Mouse (Mus musculus) forebrain, embryonic 15.5 days (tissue): ENCODE data around the gene Fars2. TPM values are rescaled to one million over a fixed set of nuclear protein-coding genes. Genes with fewer than 3 reads are reported as not detected.

ENCODE experiments used
- ATAC-seq: fragments of 200-750 bp; cut with Nextera tagmentation; replicated peaks from 2 replicates; pipeline ENCODE4 v1.8.0; 2017; ENCODE audit warnings: mild to moderate bottlenecking, moderate TSS enrichment, moderate library complexity
- H3K27ac ChIP-seq: fragments of 300-500 bp; sonication (generic); replicated peaks from 2 replicates; pipeline ENCODE4 v1.5.1; 2015; ENCODE audit warnings: mild to moderate bottlenecking, inconsistent platforms
- H3K27me3 ChIP-seq: fragments of 300-500 bp; sonication (generic); 2 replicates; pipeline ENCODE4 v1.6.1; 2015; ENCODE audit warnings: inconsistent platforms
- H3K36me3 ChIP-seq: fragments of 300-500 bp; sonication (generic); 2 replicates; pipeline ENCODE4 v1.6.1; 2015; ENCODE audit warnings: mild to moderate bottlenecking, inconsistent platforms
- H3K4me1 ChIP-seq: fragments of 300-500 bp; sonication (generic); 2 replicates; pipeline ENCODE4 v1.6.1; 2015; ENCODE audit warnings: inconsistent platforms
- H3K4me2 ChIP-seq: fragments of 300-500 bp; sonication (generic); replicated peaks from 2 replicates; pipeline ENCODE4 v1.6.1; 2015; ENCODE audit warnings: mild to moderate bottlenecking, inconsistent platforms
- H3K4me3 ChIP-seq: fragments of 300-500 bp; sonication (generic); 2 replicates; pipeline ENCODE4 v1.5.1; 2015; ENCODE audit warnings: mild to moderate bottlenecking, inconsistent platforms
- H3K9ac ChIP-seq: fragments of 300-500 bp; sonication (generic); replicated peaks from 2 replicates; pipeline ENCODE4 v1.6.1; 2015; ENCODE audit warnings: mild to moderate bottlenecking, inconsistent platforms
- H3K9me3 ChIP-seq: fragments of 300-500 bp; sonication (generic); 2 replicates; pipeline ENCODE4 v1.6.1; 2016; ENCODE audit warnings: inconsistent platforms
- WGBS: fragments of 180-500 bp; shearing (Covaris S2); methylation state at CpG from one replicate; pipeline ENCODE4 v1.1.7; 2015; ENCODE audit warnings: mixed read lengths; 5-methylcytosine and 5-hydroxymethylcytosine counted together
- polyA plus RNA-seq: library from polyadenylated mRNA; unstranded; fragments of >200 nt; fragmentation: Nextera tagmentation; extraction: Ambion mirVana; gene quantifications from 2 replicates; pipeline ENCODE4 v1.2.1, GENCODE M21; 2015

Gene Fars2
- polyA plus RNA-seq, 1 experiment from 2014 or later: 36.5 TPM

- Histone ChIP-seq H3K4me3 (no peak overlapping the region; the same call in 1 of the 2 replicates), H3K4me2 (peak overlapping the region; percentile 25)
- 9% methylated on average over 9 of the region's 9 CpGs for WGBS
Measured at GRCm38 (mm10) chr13:36518144-36518571, 400.9 kb downstream of the Fars2 start.

GRCm38 (mm10) chr13:36527761-36528160, 410.5 kb downstream of the Fars2 start:
- Histone ChIP-seq H3K4me3 (no peak overlapping the region), H3K27me3 (no peaks in the 10 kb centered on the region), H3K27ac (no peak overlapping the region), H3K9ac (no peak overlapping the region), H3K9me3 (no peaks in the 10 kb centered on the region), H3K36me3 (no peaks in the 10 kb centered on the region), H3K4me2 (no peak overlapping the region), H3K4me1 (no peaks in the 10 kb centered on the region)
- ATAC-seq: no peak
- 94% methylated on average over 4 of the region's 4 CpGs for WGBS

More at GRCm38 (mm10) chr13:36518144-36518571, 400.9 kb downstream of the Fars2 start:
- Histone ChIP-seq H3K27me3 (no peaks in the 10 kb centered on the region), H3K9ac (no peak overlapping the region), H3K9me3 (no peaks in the 10 kb centered on the region), H3K4me1 (peaks cover 15% of the 10 kb centered on the region), H3K27ac (peak overlapping the region; percentile 58), H3K36me3 (no peaks in the 10 kb centered on the region)
- ATAC-seq: peak; percentile 89

- Histone ChIP-seq H3K4me3 (no peak overlapping the region), H3K27me3 (no peaks in the 10 kb centered on the region), H3K36me3 (no peaks in the 10 kb centered on the region), H3K9me3 (no peaks in the 10 kb centered on the region), H3K27ac (no peak overlapping the region), H3K9ac (no peak overlapping the region), H3K4me1 (no peaks in the 10 kb centered on the region), H3K4me2 (no peak overlapping the region)
- ATAC-seq: no peak
- 71% methylated on average over 8 of the region's 8 CpGs for WGBS
Measured at GRCm38 (mm10) chr13:36528223-36528895, 411.1 kb downstream of the Fars2 start.

- Histone ChIP-seq H3K27ac (no peak overlapping the region), H3K4me1 (peaks cover 9% of the 10 kb centered on the region), H3K9me3 (no peaks in the 10 kb centered on the region), H3K4me3 (no peak overlapping the region), H3K27me3 (no peaks in the 10 kb centered on the region), H3K36me3 (no peaks in the 10 kb centered on the region), H3K4me2 (no peak overlapping the region), H3K9ac (no peak overlapping the region)
- ATAC-seq: no peak
- 91% methylated on average over 5 of the region's 5 CpGs for WGBS
Measured at GRCm38 (mm10) chr13:36529467-36530039, 412.3 kb downstream of the Fars2 start.

GRCm38 (mm10) chr13:36530852-36531251, 413.6 kb downstream of the Fars2 start:
- H3K27me3 ChIP-seq: no peaks in the 10 kb centered on the region
- H3K4me2 ChIP-seq: no peak overlapping the region
- WGBS: 100% methylated on average over 1 of the region's 1 CpGs
- no peak for ATAC-seq
- H3K27ac ChIP-seq: no peak overlapping the region
- H3K9ac ChIP-seq: no peak overlapping the region
- peaks cover 9% of the 10 kb centered on the region for H3K4me1 ChIP-seq
- H3K36me3 ChIP-seq: no peaks in the 10 kb centered on the region
- H3K9me3 ChIP-seq: no peaks in the 10 kb centered on the region
- H3K4me3 ChIP-seq: no peak overlapping the region

- Histone ChIP-seq H3K9ac (no peak overlapping the region), H3K36me3 (no peaks in the 10 kb centered on the region), H3K4me2 (no peak overlapping the region), H3K27me3 (no peaks in the 10 kb centered on the region), H3K4me1 (peaks cover 9% of the 10 kb centered on the region), H3K27ac (no peak overlapping the region), H3K4me3 (no peak overlapping the region), H3K9me3 (no peaks in the 10 kb centered on the region)
- ATAC-seq: no peak
- 66% methylated on average over 3 of the region's 3 CpGs for WGBS
Measured at GRCm38 (mm10) chr13:36531893-36532292, 414.7 kb downstream of the Fars2 start.

GRCm38 (mm10) chr13:36533071-36533470, 415.9 kb downstream of the Fars2 start:
- Histone ChIP-seq H3K4me3 (no peak overlapping the region), H3K27ac (no peak overlapping the region), H3K36me3 (no peaks in the 10 kb centered on the region), H3K27me3 (no peaks in the 10 kb centered on the region), H3K9me3 (no peaks in the 10 kb centered on the region), H3K4me2 (no peak overlapping the region), H3K4me1 (peaks cover 10% of the 10 kb centered on the region), H3K9ac (no peak overlapping the region)
- 89% methylated on average over 5 of the region's 5 CpGs for WGBS
- no peak for ATAC-seq

GRCm38 (mm10) chr13:36533518-36533917, 416.3 kb downstream of the Fars2 start:
- Histone ChIP-seq H3K27ac (no peak overlapping the region), H3K27me3 (no peaks in the 10 kb centered on the region), H3K4me2 (no peak overlapping the region), H3K4me3 (no peak overlapping the region), H3K9ac (no peak overlapping the region), H3K4me1 (peaks cover 13% of the 10 kb centered on the region), H3K36me3 (no peaks in the 10 kb centered on the region), H3K9me3 (no peaks in the 10 kb centered on the region)
- ATAC-seq: no peak; the same call in 1 of the 2 replicates
- 21% methylated on average over 7 of the region's 7 CpGs for WGBS

GRCm38 (mm10) chr13:36533966-36534540, 416.8 kb downstream of the Fars2 start:
- ATAC-seq: no peak
- Histone ChIP-seq H3K4me1 (peaks cover 13% of the 10 kb centered on the region), H3K36me3 (no peaks in the 10 kb centered on the region), H3K27me3 (no peaks in the 10 kb centered on the region), H3K9ac (no peak overlapping the region), H3K9me3 (no peaks in the 10 kb centered on the region), H3K4me3 (no peak overlapping the region), H3K4me2 (no peak overlapping the region), H3K27ac (no peak overlapping the region)
- 57% methylated on average over 8 of the region's 8 CpGs for WGBS

- H3K9ac ChIP-seq: no peak overlapping the region
- ATAC-seq: no peak
- H3K27ac ChIP-seq: no peak overlapping the region
- H3K4me3 ChIP-seq: no peak overlapping the region
- H3K27me3 ChIP-seq: no peaks in the 10 kb centered on the region
- peaks cover 13% of the 10 kb centered on the region for H3K4me1 ChIP-seq
- WGBS: 60% methylated on average over 3 of the region's 3 CpGs
- no peaks in the 10 kb centered on the region for H3K9me3 ChIP-seq
- no peak overlapping the region for H3K4me2 ChIP-seq
- H3K36me3 ChIP-seq: no peaks in the 10 kb centered on the region
Measured at GRCm38 (mm10) chr13:36537580-36537979, 420.4 kb downstream of the Fars2 start.

- H3K27ac ChIP-seq: no peak overlapping the region
- WGBS: 45% methylated on average over 2 of the region's 2 CpGs
Measured at GRCm38 (mm10) chr13:36538385-36538784, 421.2 kb downstream of the Fars2 start.

GRCm38 (mm10) chr13:36540231-36540630, 423.0 kb downstream of the Fars2 start:
- no peaks in the 10 kb centered on the region for H3K27me3 ChIP-seq
- 69% methylated on average over 10 of the region's 10 CpGs for WGBS
- no peak overlapping the region for H3K4me3 ChIP-seq
- ATAC-seq: no peak
- H3K4me2 ChIP-seq: no peak overlapping the region
- H3K9me3 ChIP-seq: no peaks in the 10 kb centered on the region
- no peak overlapping the region for H3K9ac ChIP-seq
- no peaks in the 10 kb centered on the region for H3K36me3 ChIP-seq
- H3K4me1 ChIP-seq: peaks cover 4% of the 10 kb centered on the region; the same call in 1 of the 2 replicates
- H3K27ac ChIP-seq: no peak overlapping the region

More at GRCm38 (mm10) chr13:36538385-36538784, 421.2 kb downstream of the Fars2 start:
- Histone ChIP-seq H3K9ac (no peak overlapping the region), H3K4me3 (no peak overlapping the region), H3K36me3 (no peaks in the 10 kb centered on the region), H3K9me3 (no peaks in the 10 kb centered on the region), H3K4me1 (peaks cover 13% of the 10 kb centered on the region), H3K27me3 (no peaks in the 10 kb centered on the region), H3K4me2 (no peak overlapping the region)
- ATAC-seq: no peak
